22 mouse cellular contexts compared by ENCODE assay signal in genomic region chr11:104275765-104276164, GRCm38 (mm10). TPM values are rescaled to one million over a fixed set of nuclear protein-coding genes. Genes with fewer than 3 reads are reported as not detected.
"Had no signal": no experiment of that assay in that cellular context is flagged by ENCODE, and none has a peak within 500 bp of the region (broad histone marks: within the 10 kb centered on the region; RNA-seq: fewer than 3 reads in every experiment).

No protein-coding gene starts in this region.

- H3K27ac ChIP-seq: intestine, embryonic 15.5 days; kidney, embryonic 15.5 days; limb, embryonic 10.5 days; limb, embryonic 13.5 days; liver, embryonic 12.5 days; liver, embryonic 15.5 days; lung, embryonic 15.5 days; stomach, embryonic 15.5 days had no signal

- H3K36me3 ChIP-seq: intestine, embryonic 15.5 days; kidney, embryonic 15.5 days; limb, embryonic 10.5 days; limb, embryonic 13.5 days; liver, embryonic 12.5 days; liver, embryonic 15.5 days; lung, embryonic 15.5 days; stomach, embryonic 15.5 days had no signal

- ATAC-seq: intestine, embryonic 15.5 days; liver, embryonic 12.5 days had no signal

- H3K27me3 ChIP-seq: intestine, embryonic 15.5 days; kidney, embryonic 15.5 days; limb, embryonic 13.5 days; lung, embryonic 15.5 days; stomach, embryonic 15.5 days had no signal

- DNase-seq: kidney, adult 11 months; kidney, adult 8-10 months; kidney, postnatal 10 days; kidney, postnatal 36 days; liver; lung, adult 18-20 months; lung, postnatal 10 days; lung, postnatal 36 days; midbrain, embryonic 14.5 days; right cerebral cortex, postnatal 25 days; spleen, adult 18-20 months; thymus, postnatal 25 days had no signal

- H3K4me3 ChIP-seq: intestine, embryonic 15.5 days; kidney, embryonic 15.5 days; limb, embryonic 10.5 days; limb, embryonic 13.5 days; liver, embryonic 12.5 days; liver, embryonic 15.5 days; lung, embryonic 15.5 days; stomach, embryonic 15.5 days had no signal

- H3K9ac ChIP-seq: intestine, embryonic 15.5 days; kidney, embryonic 15.5 days; limb, embryonic 13.5 days; liver, embryonic 12.5 days; liver, embryonic 15.5 days; lung, embryonic 15.5 days; stomach, embryonic 15.5 days had no signal

- H3K9me3 ChIP-seq: intestine, embryonic 15.5 days; kidney, embryonic 15.5 days; limb, embryonic 10.5 days; limb, embryonic 13.5 days; liver, embryonic 12.5 days; liver, embryonic 15.5 days; lung, embryonic 15.5 days; stomach, embryonic 15.5 days had no signal

- H3K4me2 ChIP-seq: intestine, embryonic 15.5 days; kidney, embryonic 15.5 days; limb, embryonic 13.5 days; liver, embryonic 12.5 days; liver, embryonic 15.5 days; lung, embryonic 15.5 days; midbrain, embryonic 11.5 days; stomach, embryonic 15.5 days had no signal

RNA-seq across cellular contexts. Expression of gene Mapt, which starts 44.6 kb away (rescaled TPM):
- total RNA-seq: megakaryocyte progenitor cell, adult 5-6 weeks had no signal
